Comparison of ENCODE assay signal across 8 mouse cellular contexts in genomic region chrX:152918212-152918611, GRCm38 (mm10).
DNase-seq lines count a peak whose midpoint lies in the region; ATAC-seq and TF ChIP-seq lines count a peak whose summit lies in the region.

No protein-coding gene starts in this region.

- peak; percentile 83 for DNase-seq in hindbrain, embryonic 11.5 days (ENCODE audit: low spot score)
- peak; percentile 77 for DNase-seq in brain, adult 2 months (ENCODE audit: low read depth, low spot score)
- peak; percentile 75 for DNase-seq in forebrain, embryonic 14.5 days (ENCODE audit: low spot score)
- DNase-seq in hindbrain, postnatal 0 days (ENCODE audit: low spot score) = peak; percentile 74
- peak; percentile 51 to 64 for DNase-seq in left cerebral cortex, postnatal 36 days (ENCODE audit: low spot score in 2 of 2)
- peak; percentile 13 for DNase-seq in testis, postnatal 14 days (ENCODE audit: low spot score)

- no peak overlapping the region for H3K9ac ChIP-seq in hindbrain, embryonic 11.5 days (ENCODE audit: low read depth, low read length)
- H3K9ac ChIP-seq in hindbrain, embryonic 12.5 days = no peak overlapping the region
- no peak overlapping the region for H3K9ac ChIP-seq in forebrain, embryonic 14.5 days (ENCODE audit: low read length)
- H3K9ac ChIP-seq in hindbrain, postnatal 0 days (replicated peaks; ENCODE audit: low read length) = no peak overlapping the region
- no peak overlapping the region for H3K9ac ChIP-seq in neural tube, embryonic 13.5 days

- H3K27me3 ChIP-seq in hindbrain, embryonic 11.5 days (ENCODE audit: control insufficient read depth, insufficient read depth, low read length) = no peaks in the 10 kb centered on the region
- H3K27me3 ChIP-seq in hindbrain, embryonic 12.5 days = peaks cover 2% of the 10 kb centered on the region; the same call in 1 of the 2 replicates
- no peaks in the 10 kb centered on the region for H3K27me3 ChIP-seq in forebrain, embryonic 14.5 days (replicated peaks; ENCODE audit: control insufficient read depth, insufficient read depth, low read length)
- no peaks in the 10 kb centered on the region for H3K27me3 ChIP-seq in hindbrain, postnatal 0 days (ENCODE audit: insufficient read depth, low read length)
- no peaks in the 10 kb centered on the region for H3K27me3 ChIP-seq in neural tube, embryonic 13.5 days

- H3K36me3 ChIP-seq in hindbrain, embryonic 11.5 days (ENCODE audit: control insufficient read depth, insufficient read depth, low read length) = no peaks in the 10 kb centered on the region
- H3K36me3 ChIP-seq in hindbrain, embryonic 12.5 days = no peaks in the 10 kb centered on the region
- no peaks in the 10 kb centered on the region for H3K36me3 ChIP-seq in forebrain, embryonic 14.5 days (ENCODE audit: control insufficient read depth, insufficient read depth, low read length)
- no peaks in the 10 kb centered on the region for H3K36me3 ChIP-seq in hindbrain, postnatal 0 days (ENCODE audit: insufficient read depth, low read length)
- no peaks in the 10 kb centered on the region for H3K36me3 ChIP-seq in neural tube, embryonic 13.5 days

- H3K9me3 ChIP-seq in hindbrain, embryonic 11.5 days (ENCODE audit: control insufficient read depth, low read length) = no peaks in the 10 kb centered on the region
- no peaks in the 10 kb centered on the region for H3K9me3 ChIP-seq in hindbrain, embryonic 12.5 days (replicated peaks)
- no peaks in the 10 kb centered on the region for H3K9me3 ChIP-seq in forebrain, embryonic 14.5 days (replicated peaks; ENCODE audit: control insufficient read depth, low read length)
- no peaks in the 10 kb centered on the region for H3K9me3 ChIP-seq in hindbrain, postnatal 0 days (ENCODE audit: low read length)
- H3K9me3 ChIP-seq in neural tube, embryonic 13.5 days = no peaks in the 10 kb centered on the region

- peak; percentile 78 for TF ChIP-seq CTCF in hindbrain, postnatal 0 days (IDR thresholded peaks at IDR 0.05; ENCODE audit: low read depth)

- no peak overlapping the region for H3K4me2 ChIP-seq in hindbrain, embryonic 11.5 days (replicated peaks; ENCODE audit: low read depth, low read length)
- H3K4me2 ChIP-seq in hindbrain, embryonic 12.5 days (replicated peaks) = no peak overlapping the region
- H3K4me2 ChIP-seq in forebrain, embryonic 14.5 days (ENCODE audit: low read length) = no peak overlapping the region
- no peak overlapping the region for H3K4me2 ChIP-seq in hindbrain, postnatal 0 days (ENCODE audit: low read depth, low read length)
- H3K4me2 ChIP-seq in neural tube, embryonic 13.5 days = no peak overlapping the region

- H3K4me1 ChIP-seq in hindbrain, embryonic 11.5 days (replicated peaks; ENCODE audit: control insufficient read depth, insufficient read depth, low read length) = no peaks in the 10 kb centered on the region
- no peaks in the 10 kb centered on the region for H3K4me1 ChIP-seq in hindbrain, embryonic 12.5 days
- no peaks in the 10 kb centered on the region for H3K4me1 ChIP-seq in forebrain, embryonic 14.5 days (ENCODE audit: control insufficient read depth, insufficient read depth, low read length)
- H3K4me1 ChIP-seq in hindbrain, postnatal 0 days (ENCODE audit: insufficient read depth, low read length) = no peaks in the 10 kb centered on the region
- no peaks in the 10 kb centered on the region for H3K4me1 ChIP-seq in neural tube, embryonic 13.5 days (replicated peaks)

- H3K4me3 ChIP-seq in hindbrain, embryonic 11.5 days (ENCODE audit: low read depth, low read length) = no peak overlapping the region
- no peak overlapping the region for H3K4me3 ChIP-seq in hindbrain, embryonic 12.5 days
- H3K4me3 ChIP-seq in forebrain, embryonic 14.5 days (ENCODE audit: low read depth, low read length) = no peak overlapping the region
- H3K4me3 ChIP-seq in hindbrain, postnatal 0 days (ENCODE audit: low read length) = no peak overlapping the region
- no peak overlapping the region for H3K4me3 ChIP-seq in neural tube, embryonic 13.5 days

- no peak overlapping the region for H3K27ac ChIP-seq in hindbrain, embryonic 11.5 days (ENCODE audit: low read depth, low read length)
- no peak overlapping the region for H3K27ac ChIP-seq in hindbrain, embryonic 12.5 days
- H3K27ac ChIP-seq in forebrain, embryonic 14.5 days (ENCODE audit: low read depth, low read length) = no peak overlapping the region
- H3K27ac ChIP-seq in hindbrain, postnatal 0 days = no peak overlapping the region
- no peak overlapping the region for H3K27ac ChIP-seq in neural tube, embryonic 13.5 days (replicated peaks)

- intact Hi-C loops in left cerebral cortex, postnatal 36 days (cut with DNase I) = loop anchor here (10.0 kb wide), 1 partner anchor 447 kb away; no protein-coding TSS in a partner anchor

- WGBS in hindbrain, embryonic 11.5 days = 45% methylated on average over 1 of the region's 1 CpGs
- WGBS in hindbrain, embryonic 12.5 days = 50% methylated on average over 1 of the region's 1 CpGs
- 48% methylated on average over 1 of the region's 1 CpGs for WGBS in forebrain, embryonic 14.5 days
- 56% methylated on average over 1 of the region's 1 CpGs for WGBS in hindbrain, postnatal 0 days
- WGBS in neural tube, embryonic 13.5 days = 67% methylated on average over 1 of the region's 1 CpGs

- ATAC-seq in hindbrain, embryonic 11.5 days (ENCODE audit: low FRiP score) = no peak
- ATAC-seq in hindbrain, embryonic 12.5 days (ENCODE audit: low FRiP score) = no peak
- ATAC-seq in forebrain, embryonic 14.5 days = 0 out of 2 replicates have a peak, but pooled peaks have one; percentile 58
- 0 out of 2 replicates have a peak, but pooled peaks have one; percentile 43 for ATAC-seq in hindbrain, postnatal 0 days
- peak; percentile 65; the same call in 1 of the 2 replicates for ATAC-seq in neural tube, embryonic 13.5 days (ENCODE audit: low read depth)

Comparison
In these comparisons a context has a peak if more than half of its experiments do, and no peak if none do; other contexts are left out.
1. ATAC-seq: peak in forebrain, embryonic 14.5 days (single experiment), hindbrain, postnatal 0 days (single experiment) and neural tube, embryonic 13.5 days (single experiment); none in hindbrain, embryonic 11.5 days (single experiment) and hindbrain, embryonic 12.5 days (single experiment).
2. DNase-seq: peak in every context shown above with its lines; median percentile 83 in hindbrain, embryonic 11.5 days; 77 in brain, adult 2 months; 75 in forebrain, embryonic 14.5 days; 74 in hindbrain, postnatal 0 days; 58 in left cerebral cortex, postnatal 36 days; 13 in testis, postnatal 14 days.